Mouse (Mus musculus): ENCODE results near the gene Ankrd33b. TPM values are rescaled to one million over a fixed set of nuclear protein-coding genes. Genes with fewer than 3 reads are reported as not detected.

Gene Ankrd33b
- total and polyA plus RNA-seq, 2 experiments from 2014 or later: 5.6 to 12.9 TPM

- WGBS: 83% methylated on average over 6 of the region's 6 CpGs
- no peak for TF ChIP-seq CTCF (IDR thresholded peaks at IDR 0.05; ENCODE audit: low read depth)
- TF ChIP-seq EP300 (IDR thresholded peaks at IDR 0.05; ENCODE audit: low read depth): no peak
- no peak overlapping the region for H3K4me3 ChIP-seq (ENCODE audit: low read depth, low read length)
Observed at GRCm38 (mm10) chr15:31412436-31412835, 44.9 kb upstream of the Ankrd33b start.

GRCm38 (mm10) chr15:31407490-31407889 is 40.0 kb upstream of the Ankrd33b start:
- ATAC-seq (ENCODE audit: insufficient read depth, low read depth): no peak

More at GRCm38 (mm10) chr15:31412436-31412835, 44.9 kb upstream of the Ankrd33b start:
- H3K4me2 ChIP-seq (ENCODE audit: low read depth, low read length): no peak overlapping the region
- no peaks in the 10 kb centered on the region for H3K27me3 ChIP-seq (ENCODE audit: control insufficient read depth, insufficient read depth, low read length)
- H3K36me3 ChIP-seq (replicated peaks; ENCODE audit: control insufficient read depth, insufficient read depth, low read length): no peaks in the 10 kb centered on the region
- no peaks in the 10 kb centered on the region for H3K9me3 ChIP-seq (replicated peaks; ENCODE audit: control insufficient read depth, low read length)
- peaks cover 4% of the 10 kb centered on the region; the same call in 1 of the 2 replicates for H3K4me1 ChIP-seq (ENCODE audit: control insufficient read depth, insufficient read depth)
- H3K9ac ChIP-seq (replicated peaks; ENCODE audit: low read depth, low read length): no peak overlapping the region
- H3K27ac ChIP-seq (ENCODE audit: low read depth): no peak overlapping the region
- ATAC-seq (ENCODE audit: insufficient read depth, low read depth): no peak
- no peak for DNase-seq (ENCODE audit: low spot score)

GRCm38 (mm10) chr15:31406881-31407280 is 39.4 kb upstream of the Ankrd33b start:
- WGBS: 91% methylated on average over 5 of the region's 5 CpGs
- Histone ChIP-seq H3K4me1 (ENCODE audit: control insufficient read depth, insufficient read depth) (peaks cover 5% of the 10 kb centered on the region; the same call in 1 of the 2 replicates), H3K27me3 (ENCODE audit: control insufficient read depth, insufficient read depth, low read length) (no peaks in the 10 kb centered on the region), H3K9ac (replicated peaks; ENCODE audit: low read depth, low read length) (no peak overlapping the region), H3K9me3 (replicated peaks; ENCODE audit: control insufficient read depth, low read length) (no peaks in the 10 kb centered on the region), H3K4me3 (ENCODE audit: low read depth, low read length) (no peak overlapping the region), H3K27ac (ENCODE audit: low read depth) (no peak overlapping the region), H3K36me3 (replicated peaks; ENCODE audit: control insufficient read depth, insufficient read depth, low read length) (no peaks in the 10 kb centered on the region), H3K4me2 (ENCODE audit: low read depth, low read length) (no peak overlapping the region)
- DNase-seq (ENCODE audit: low spot score): no peak
- no peak for ATAC-seq (ENCODE audit: insufficient read depth, low read depth)
- no peak for TF ChIP-seq EP300 (IDR thresholded peaks at IDR 0.05; ENCODE audit: low read depth)
- TF ChIP-seq CTCF (IDR thresholded peaks at IDR 0.05; ENCODE audit: low read depth): no peak

More at GRCm38 (mm10) chr15:31407490-31407889, 40.0 kb upstream of the Ankrd33b start:
- Histone ChIP-seq H3K9me3 (replicated peaks; ENCODE audit: control insufficient read depth, low read length) (no peaks in the 10 kb centered on the region), H3K4me3 (ENCODE audit: low read depth, low read length) (no peak overlapping the region), H3K4me1 (ENCODE audit: control insufficient read depth, insufficient read depth) (peaks cover 5% of the 10 kb centered on the region; the same call in 1 of the 2 replicates), H3K27me3 (ENCODE audit: control insufficient read depth, insufficient read depth, low read length) (no peaks in the 10 kb centered on the region), H3K9ac (replicated peaks; ENCODE audit: low read depth, low read length) (no peak overlapping the region), H3K4me2 (ENCODE audit: low read depth, low read length) (no peak overlapping the region), H3K36me3 (replicated peaks; ENCODE audit: control insufficient read depth, insufficient read depth, low read length) (no peaks in the 10 kb centered on the region), H3K27ac (ENCODE audit: low read depth) (no peak overlapping the region)
- TF ChIP-seq EP300 (IDR thresholded peaks at IDR 0.05; ENCODE audit: low read depth) (no peak), CTCF (IDR thresholded peaks at IDR 0.05; ENCODE audit: low read depth) (no peak)
- WGBS: 63% methylated on average over 4 of the region's 4 CpGs
- no peak for DNase-seq (ENCODE audit: low spot score)

- Histone ChIP-seq H3K4me1 (ENCODE audit: control insufficient read depth, insufficient read depth) (peaks cover 5% of the 10 kb centered on the region; the same call in 1 of the 2 replicates), H3K4me3 (ENCODE audit: low read depth, low read length) (no peak overlapping the region), H3K9me3 (replicated peaks; ENCODE audit: control insufficient read depth, low read length) (no peaks in the 10 kb centered on the region), H3K27ac (ENCODE audit: low read depth) (no peak overlapping the region), H3K27me3 (ENCODE audit: control insufficient read depth, insufficient read depth, low read length) (no peaks in the 10 kb centered on the region), H3K9ac (replicated peaks; ENCODE audit: low read depth, low read length) (no peak overlapping the region), H3K36me3 (replicated peaks; ENCODE audit: control insufficient read depth, insufficient read depth, low read length) (no peaks in the 10 kb centered on the region), H3K4me2 (ENCODE audit: low read depth, low read length) (no peak overlapping the region)
- DNase-seq (ENCODE audit: low spot score) (no peak), ATAC-seq (ENCODE audit: insufficient read depth, low read depth) (no peak)
- TF ChIP-seq EP300 (IDR thresholded peaks at IDR 0.05; ENCODE audit: low read depth): no peak
- no peak for TF ChIP-seq CTCF (IDR thresholded peaks at IDR 0.05; ENCODE audit: low read depth)
- WGBS: 86% methylated on average over 8 of the region's 8 CpGs
Observed at GRCm38 (mm10) chr15:31404346-31404745, 36.8 kb upstream of the Ankrd33b start.

- no peak for DNase-seq (ENCODE audit: low spot score)
- Histone ChIP-seq H3K36me3 (replicated peaks; ENCODE audit: control insufficient read depth, insufficient read depth, low read length) (no peaks in the 10 kb centered on the region), H3K27me3 (ENCODE audit: control insufficient read depth, insufficient read depth, low read length) (no peaks in the 10 kb centered on the region), H3K4me1 (ENCODE audit: control insufficient read depth, insufficient read depth) (no peaks in the 10 kb centered on the region), H3K4me3 (ENCODE audit: low read depth, low read length) (no peak overlapping the region), H3K27ac (ENCODE audit: low read depth) (no peak overlapping the region), H3K9me3 (replicated peaks; ENCODE audit: control insufficient read depth, low read length) (no peaks in the 10 kb centered on the region), H3K9ac (replicated peaks; ENCODE audit: low read depth, low read length) (no peak overlapping the region), H3K4me2 (ENCODE audit: low read depth, low read length) (no peak overlapping the region)
- TF ChIP-seq CTCF (IDR thresholded peaks at IDR 0.05; ENCODE audit: low read depth) (no peak), EP300 (IDR thresholded peaks at IDR 0.05; ENCODE audit: low read depth) (no peak)
- no peak for ATAC-seq (ENCODE audit: insufficient read depth, low read depth)
- 85% methylated on average over 12 of the region's 12 CpGs for WGBS
Observed at GRCm38 (mm10) chr15:31402200-31402892, 34.8 kb upstream of the Ankrd33b start.

All from heart, postnatal 0 days (tissue).